Mouse (Mus musculus) bone marrow, adult 2 months (tissue): ENCODE measurements around the gene Cdc14a.

Experiments
- CTCF ChIP-seq: fragments of 200-500 bp; IDR thresholded peaks from 2 replicates; pipeline ENCODE4 v1.5.1; 2011; ENCODE audit warnings: low read length, control low read depth; ENCODE audit not compliant: control insufficient read depth, insufficient read depth
- POLR2A ChIP-seq: fragments of 200-500 bp; IDR thresholded peaks from 2 replicates; pipeline ENCODE4 v1.6.1; 2011; ENCODE audit warnings: low read depth, mild to moderate bottlenecking, control low read depth, low read length, borderline replicate concordance; ENCODE audit not compliant: control insufficient read depth

DNA sequence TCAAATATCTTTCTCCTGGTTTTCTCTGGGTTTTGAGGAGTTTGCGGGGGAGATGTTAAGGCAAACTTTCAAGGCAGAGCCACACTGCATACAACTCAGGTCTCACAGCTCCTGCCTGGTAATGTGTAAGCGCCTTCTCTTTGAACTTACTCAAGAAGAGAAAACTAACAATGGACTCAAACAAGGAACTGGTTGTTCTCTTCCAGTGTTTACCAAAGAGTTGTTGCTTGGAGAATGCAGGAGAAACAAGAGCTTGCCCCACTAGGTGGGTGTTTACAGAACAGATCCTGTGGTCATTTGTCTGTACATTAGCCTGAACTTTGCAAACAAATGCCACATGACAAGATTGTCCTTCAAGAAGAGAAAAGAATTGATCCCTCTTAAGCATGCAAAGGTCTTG lies 48.4 kb downstream of the Cdc14a start:
- TF ChIP-seq CTCF = no peak
- TF ChIP-seq POLR2A = no peak
